Mouse (Mus musculus) layer of hippocampus, adult 18-20 months (tissue): ENCODE results near the gene Pde4b. TPM values are rescaled to one million over a fixed set of nuclear protein-coding genes. Genes with fewer than 3 reads are reported as not detected.

Experiments
- DNase-seq, 2 experiments: peaks; one replicate each; pipeline ENCODE4 v3.0.0; 2022; ENCODE audit warnings: low spot score in 2 of 2
- total RNA-seq, 2 experiments: library from RNA; stranded (reverse); gene quantifications; 2 replicates each; pipeline ENCODE4 v1.2.3; 2021

The Pde4b gene
- total RNA-seq, 2 experiments from 2014 or later: 59.5 to 65.2 TPM

GRCm38 (mm10) chr4:102592541-102592940 is 505.2 kb downstream of the Pde4b start:
- no peak for DNase-seq

- peak in 1 of 2 experiments; percentile 30 for DNase-seq
These were observed 506.3 kb downstream of the Pde4b start for GRCm38 (mm10) chr4:102593631-102594030.

- no peak for DNase-seq
These were observed 507.2 kb downstream of the Pde4b start for GRCm38 (mm10) chr4:102594506-102594905.

GRCm38 (mm10) chr4:102603968-102604367 is 516.6 kb downstream of the Pde4b start:
- DNase-seq: no peak

GRCm38 (mm10) chr4:102605231-102605630 is 517.9 kb downstream of the Pde4b start:
- no peak for DNase-seq

GRCm38 (mm10) chr4:102605722-102606341 is 518.5 kb downstream of the Pde4b start:
- no peak for DNase-seq

GRCm38 (mm10) chr4:102606825-102607224 is 519.5 kb downstream of the Pde4b start:
- DNase-seq: no peak

GRCm38 (mm10) chr4:102607744-102608416 is 520.5 kb downstream of the Pde4b start:
- no peak for DNase-seq

- DNase-seq: no peak
These were observed 525.3 kb downstream of the Pde4b start for GRCm38 (mm10) chr4:102612596-102612995.

- no peak for DNase-seq
These were observed 530.4 kb downstream of the Pde4b start for GRCm38 (mm10) chr4:102617774-102618173.

- no peak for DNase-seq
These were observed 531.3 kb downstream of the Pde4b start for GRCm38 (mm10) chr4:102618609-102619008.

GRCm38 (mm10) chr4:102620179-102620910 is 533.0 kb downstream of the Pde4b start:
- DNase-seq: no peak

- DNase-seq: no peak
These were observed 533.8 kb downstream of the Pde4b start for GRCm38 (mm10) chr4:102621120-102621519.

- DNase-seq: no peak
These were observed 535.6 kb downstream of the Pde4b start for GRCm38 (mm10) chr4:102622977-102623376.

GRCm38 (mm10) chr4:102623789-102624611 is 536.7 kb downstream of the Pde4b start:
- DNase-seq: peak in 1 of 2 experiments; percentile 37

GRCm38 (mm10) chr4:102624937-102625336 is 537.6 kb downstream of the Pde4b start:
- DNase-seq: no peak

- DNase-seq: no peak
These were observed 540.5 kb downstream of the Pde4b start for GRCm38 (mm10) chr4:102627799-102628198.

- no peak for DNase-seq
These were observed 542.3 kb downstream of the Pde4b start for GRCm38 (mm10) chr4:102629621-102630020.

GRCm38 (mm10) chr4:102630261-102630660 is 542.9 kb downstream of the Pde4b start:
- DNase-seq: no peak

- peak in 1 of 2 experiments; percentile 39 for DNase-seq
These were observed 544.3 kb downstream of the Pde4b start for GRCm38 (mm10) chr4:102631624-102632023.

- DNase-seq: no peak
These were observed 545.9 kb downstream of the Pde4b start for GRCm38 (mm10) chr4:102633241-102633640.
